Mouse (Mus musculus) olfactory bulb, adult 2 months (tissue): ENCODE measurements around the gene Epb41.

Experiments used
- CTCF ChIP-seq: fragments of 200-500 bp; IDR thresholded peaks from 2 replicates; pipeline ENCODE4 v1.5.1; 2012; ENCODE audit warnings: low read depth, mild to moderate bottlenecking, low read length, moderate library complexity; ENCODE audit not compliant: insufficient read depth
- POLR2A ChIP-seq: fragments of 200-500 bp; IDR thresholded peaks from 2 replicates; pipeline ENCODE4 v1.6.1; 2012; ENCODE audit warnings: mild to moderate bottlenecking, low read depth, low read length, moderate library complexity; ENCODE audit not compliant: insufficient read depth

GRCm38 (mm10) chr4:132093136-132093535 is 18.0 kb upstream of the Epb41 start:
- TF ChIP-seq CTCF (no peak), POLR2A (no peak)
